Mouse (Mus musculus): ENCODE results near the gene Nalcn. TPM values are rescaled to one million over a fixed set of nuclear protein-coding genes. Genes with fewer than 3 reads are reported as not detected.
"Not testable (repeated sequence)": the region's sequence is repeated elsewhere in the genome, so short reads cannot be mapped to it uniquely, and the experiment has no call there.

Gene Nalcn
- polyA plus RNA-seq (2014; fragmentation: Nextera tagmentation; extraction: Ambion mirVana): 0.09 and 0.11 TPM in 2 replicates

- peaks cover 13% of the 10 kb centered on the region for H3K27me3 ChIP-seq (ENCODE audit: control insufficient read depth, insufficient read depth, low read length)
- H3K27ac ChIP-seq (ENCODE audit: low read depth, low read length): no peak within 1 kb of the TSS
- H3K4me1 ChIP-seq (ENCODE audit: control insufficient read depth, insufficient read depth, low read length): no peaks in the 10 kb centered on the region
- no peaks in the 10 kb centered on the region for H3K9me3 ChIP-seq (replicated peaks; ENCODE audit: control insufficient read depth, low read length)
- peak within 1 kb of the TSS; percentile 42 for H3K4me3 ChIP-seq (ENCODE audit: low read depth, low read length)
- peak within 1 kb of the TSS; percentile 70 for H3K4me2 ChIP-seq
- peak; percentile 71 for ATAC-seq (replicated peaks; ENCODE audit: insufficient number of reproducible peaks, low FRiP score, low TSS enrichment)
- no peaks in the 10 kb centered on the region for H3K36me3 ChIP-seq (ENCODE audit: control insufficient read depth, insufficient read depth, low read length)
- under 1% methylated on average over 41 of the region's 47 CpGs for WGBS (ENCODE audit: insufficient replicate concordance)
- peak within 1 kb of the TSS; percentile 23; the same call in 1 of the 2 replicates for H3K9ac ChIP-seq (ENCODE audit: low read depth, low read length)
These were observed at the start of gene Nalcn for GRCm38 (mm10) chr14:123626501-123627179. Nalcn (minus strand) TSS chr14:123627144.

- not testable (repeated sequence) for H3K9ac ChIP-seq (ENCODE audit: low read depth, low read length); H3K4me1 ChIP-seq (ENCODE audit: control insufficient read depth, insufficient read depth, low read length); H3K27me3 ChIP-seq (ENCODE audit: control insufficient read depth, insufficient read depth, low read length); H3K9me3 ChIP-seq (replicated peaks; ENCODE audit: control insufficient read depth, low read length); H3K27ac ChIP-seq (ENCODE audit: low read depth, low read length); H3K36me3 ChIP-seq (ENCODE audit: control insufficient read depth, insufficient read depth, low read length); H3K4me2 ChIP-seq; ATAC-seq (replicated peaks; ENCODE audit: insufficient number of reproducible peaks, low FRiP score, low TSS enrichment); H3K4me3 ChIP-seq (ENCODE audit: low read depth, low read length)
- 67% methylated on average over 21 of the region's 21 CpGs for WGBS (ENCODE audit: insufficient replicate concordance)
These were observed 44.1 kb upstream of the Nalcn start for GRCm38 (mm10) chr14:123671076-123671475.

- no peaks in the 10 kb centered on the region for H3K9me3 ChIP-seq (replicated peaks; ENCODE audit: control insufficient read depth, low read length)
- no peaks in the 10 kb centered on the region for H3K27me3 ChIP-seq (ENCODE audit: control insufficient read depth, insufficient read depth, low read length)
- H3K4me3 ChIP-seq (ENCODE audit: low read depth, low read length): no peak overlapping the region
- H3K4me1 ChIP-seq (ENCODE audit: control insufficient read depth, insufficient read depth, low read length): peaks cover 4% of the 10 kb centered on the region
- no peak overlapping the region for H3K9ac ChIP-seq (ENCODE audit: low read depth, low read length)
- no peak for ATAC-seq (replicated peaks; ENCODE audit: insufficient number of reproducible peaks, low FRiP score, low TSS enrichment)
- no peaks in the 10 kb centered on the region for H3K36me3 ChIP-seq (ENCODE audit: control insufficient read depth, insufficient read depth, low read length)
- no peak overlapping the region for H3K4me2 ChIP-seq
- no peak overlapping the region for H3K27ac ChIP-seq (ENCODE audit: low read depth, low read length)
These were observed 37.5 kb upstream of the Nalcn start for GRCm38 (mm10) chr14:123664451-123664850.

- no peaks in the 10 kb centered on the region for H3K27me3 ChIP-seq (ENCODE audit: control insufficient read depth, insufficient read depth, low read length)
- peaks cover 4% of the 10 kb centered on the region for H3K4me1 ChIP-seq (ENCODE audit: control insufficient read depth, insufficient read depth, low read length)
- H3K4me2 ChIP-seq: no peak overlapping the region
- no peaks in the 10 kb centered on the region for H3K36me3 ChIP-seq (ENCODE audit: control insufficient read depth, insufficient read depth, low read length)
- H3K9me3 ChIP-seq (replicated peaks; ENCODE audit: control insufficient read depth, low read length): no peaks in the 10 kb centered on the region
- no peak overlapping the region for H3K9ac ChIP-seq (ENCODE audit: low read depth, low read length)
- H3K4me3 ChIP-seq (ENCODE audit: low read depth, low read length): no peak overlapping the region
- no peak for ATAC-seq (replicated peaks; ENCODE audit: insufficient number of reproducible peaks, low FRiP score, low TSS enrichment)
- no peak overlapping the region for H3K27ac ChIP-seq (ENCODE audit: low read depth, low read length)
These were observed 36.3 kb upstream of the Nalcn start for GRCm38 (mm10) chr14:123663206-123663605.

- Histone ChIP-seq H3K9ac (ENCODE audit: low read depth, low read length) (no peak overlapping the region), H3K27me3 (ENCODE audit: control insufficient read depth, insufficient read depth, low read length) (no peaks in the 10 kb centered on the region), H3K27ac (ENCODE audit: low read depth, low read length) (no peak overlapping the region), H3K9me3 (replicated peaks; ENCODE audit: control insufficient read depth, low read length) (no peaks in the 10 kb centered on the region), H3K4me2 (no peak overlapping the region), H3K36me3 (ENCODE audit: control insufficient read depth, insufficient read depth, low read length) (no peaks in the 10 kb centered on the region), H3K4me3 (ENCODE audit: low read depth, low read length) (no peak overlapping the region), H3K4me1 (ENCODE audit: control insufficient read depth, insufficient read depth, low read length) (peaks cover 4% of the 10 kb centered on the region)
- no peak for ATAC-seq (replicated peaks; ENCODE audit: insufficient number of reproducible peaks, low FRiP score, low TSS enrichment)
- 76% methylated on average over 1 of the region's 1 CpGs for WGBS (ENCODE audit: insufficient replicate concordance)
These were observed 35.4 kb upstream of the Nalcn start for GRCm38 (mm10) chr14:123662386-123662785.

- no peaks in the 10 kb centered on the region for H3K9me3 ChIP-seq (replicated peaks; ENCODE audit: control insufficient read depth, low read length)
- no peaks in the 10 kb centered on the region for H3K36me3 ChIP-seq (ENCODE audit: control insufficient read depth, insufficient read depth, low read length)
- WGBS (ENCODE audit: insufficient replicate concordance): 16% methylated on average over 20 of the region's 20 CpGs
- ATAC-seq (replicated peaks; ENCODE audit: insufficient number of reproducible peaks, low FRiP score, low TSS enrichment): peak; percentile 82
- H3K27me3 ChIP-seq (ENCODE audit: control insufficient read depth, insufficient read depth, low read length): no peaks in the 10 kb centered on the region
- H3K4me3 ChIP-seq (ENCODE audit: low read depth, low read length): no peak overlapping the region
- peaks cover 4% of the 10 kb centered on the region for H3K4me1 ChIP-seq (ENCODE audit: control insufficient read depth, insufficient read depth, low read length)
- H3K4me2 ChIP-seq: peak overlapping the region; percentile 42
- H3K9ac ChIP-seq (ENCODE audit: low read depth, low read length): no peak overlapping the region
- H3K27ac ChIP-seq (ENCODE audit: low read depth, low read length): no peak overlapping the region
These were observed 34.1 kb upstream of the Nalcn start for GRCm38 (mm10) chr14:123661091-123661491.

GRCm38 (mm10) chr14:123659921-123660385 is 33.0 kb upstream of the Nalcn start, which contains the start of gene Itgbl1:
Itgbl1 (plus strand) TSS chr14:123659971.
- WGBS (ENCODE audit: insufficient replicate concordance): 26% methylated on average over 7 of the region's 7 CpGs
- Histone ChIP-seq H3K4me2 (no peak within 1 kb of the TSS), H3K36me3 (ENCODE audit: control insufficient read depth, insufficient read depth, low read length) (no peaks in the 10 kb centered on the region), H3K27me3 (ENCODE audit: control insufficient read depth, insufficient read depth, low read length) (no peaks in the 10 kb centered on the region), H3K27ac (ENCODE audit: low read depth, low read length) (no peak within 1 kb of the TSS), H3K4me3 (ENCODE audit: low read depth, low read length) (no peak within 1 kb of the TSS), H3K4me1 (ENCODE audit: control insufficient read depth, insufficient read depth, low read length) (peaks cover 4% of the 10 kb centered on the region), H3K9ac (ENCODE audit: low read depth, low read length) (no peak within 1 kb of the TSS), H3K9me3 (replicated peaks; ENCODE audit: control insufficient read depth, low read length) (no peaks in the 10 kb centered on the region)
- ATAC-seq (replicated peaks; ENCODE audit: insufficient number of reproducible peaks, low FRiP score, low TSS enrichment): peak; percentile 39; the same call in 1 of the 2 replicates

- Histone ChIP-seq H3K4me1 (ENCODE audit: control insufficient read depth, insufficient read depth, low read length) (no peaks in the 10 kb centered on the region), H3K9ac (ENCODE audit: low read depth, low read length) (no peak overlapping the region), H3K4me3 (ENCODE audit: low read depth, low read length) (peak overlapping the region; percentile 42), H3K36me3 (ENCODE audit: control insufficient read depth, insufficient read depth, low read length) (no peaks in the 10 kb centered on the region), H3K27ac (ENCODE audit: low read depth, low read length) (no peak overlapping the region), H3K4me2 (peak overlapping the region; percentile 70), H3K9me3 (replicated peaks; ENCODE audit: control insufficient read depth, low read length) (no peaks in the 10 kb centered on the region), H3K27me3 (ENCODE audit: control insufficient read depth, insufficient read depth, low read length) (peaks cover 13% of the 10 kb centered on the region)
- ATAC-seq (replicated peaks; ENCODE audit: insufficient number of reproducible peaks, low FRiP score, low TSS enrichment): no peak
- 59% methylated on average over 3 of the region's 3 CpGs for WGBS (ENCODE audit: insufficient replicate concordance)
These were observed 227 bp upstream of the Nalcn start for GRCm38 (mm10) chr14:123627180-123627562.

GRCm38 (mm10) chr14:123622969-123623368 is 4.0 kb downstream of the Nalcn start:
- Histone ChIP-seq H3K4me2 (no peak overlapping the region), H3K4me3 (ENCODE audit: low read depth, low read length) (no peak overlapping the region), H3K9me3 (replicated peaks; ENCODE audit: control insufficient read depth, low read length) (no peaks in the 10 kb centered on the region), H3K9ac (ENCODE audit: low read depth, low read length) (no peak overlapping the region), H3K27me3 (ENCODE audit: control insufficient read depth, insufficient read depth, low read length) (peaks cover 13% of the 10 kb centered on the region), H3K4me1 (ENCODE audit: control insufficient read depth, insufficient read depth, low read length) (no peaks in the 10 kb centered on the region), H3K27ac (ENCODE audit: low read depth, low read length) (no peak overlapping the region), H3K36me3 (ENCODE audit: control insufficient read depth, insufficient read depth, low read length) (no peaks in the 10 kb centered on the region)
- ATAC-seq (replicated peaks; ENCODE audit: insufficient number of reproducible peaks, low FRiP score, low TSS enrichment): no peak
- 54% methylated on average over 1 of the region's 1 CpGs for WGBS (ENCODE audit: insufficient replicate concordance)

Data from heart, embryonic 11.5 days (tissue).